Mouse (Mus musculus) cerebellum, adult 11-12 months (tissue): ENCODE data around the gene Lsm5.

Experiments used
- DNase-seq: peaks from one replicate; pipeline ENCODE4 v3.0.0; 2022

The Lsm5 gene

DNA sequence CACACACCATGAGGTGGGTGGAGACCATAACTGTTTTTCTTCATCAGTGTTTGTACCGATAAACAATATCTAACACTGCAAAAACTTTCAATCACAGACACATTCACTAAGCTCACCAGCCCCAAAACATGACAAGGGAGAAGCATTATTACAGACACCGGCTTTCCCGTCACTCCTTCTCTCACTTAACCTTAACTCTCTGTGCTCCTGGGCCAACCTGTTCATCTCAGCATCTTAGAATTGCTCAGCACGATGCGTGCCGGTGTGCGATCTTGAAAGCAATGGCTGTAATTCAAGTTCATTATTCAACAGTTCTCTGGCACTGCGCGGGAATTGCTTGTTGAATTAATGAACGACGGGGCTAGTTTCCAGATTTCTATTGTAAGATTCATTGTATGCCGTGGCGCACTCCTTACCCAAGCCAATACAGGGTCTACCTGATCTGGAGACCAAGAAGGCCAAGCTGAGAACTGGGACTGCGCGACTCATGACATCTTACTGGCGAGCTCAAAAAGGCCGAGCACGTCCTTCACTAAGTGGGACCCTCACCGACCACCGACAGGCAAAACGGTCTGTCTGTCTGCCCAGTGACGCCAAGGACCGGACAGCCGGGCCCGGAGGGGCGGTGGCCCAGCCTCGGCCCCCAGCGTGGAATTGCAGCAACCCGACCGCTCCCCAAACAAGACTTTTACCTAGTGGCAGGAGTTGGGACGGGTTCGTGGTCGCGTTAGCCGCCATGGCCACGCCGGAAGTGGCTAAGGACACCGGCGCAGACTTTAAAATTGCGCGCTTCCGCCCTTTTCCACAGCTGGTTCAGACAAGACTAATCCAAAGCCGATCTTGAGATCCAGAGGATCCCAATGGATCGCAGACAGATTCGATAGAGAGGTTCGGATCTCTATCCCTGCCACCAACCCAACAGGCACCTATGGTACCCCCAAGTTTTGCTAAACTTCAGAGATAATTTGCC is at the start of gene Lsm5:
Gene Lsm5 (minus strand): TSS at position 780 of the 970 bp plus-strand sequence.
- DNase-seq: peak; percentile 80

DNA sequence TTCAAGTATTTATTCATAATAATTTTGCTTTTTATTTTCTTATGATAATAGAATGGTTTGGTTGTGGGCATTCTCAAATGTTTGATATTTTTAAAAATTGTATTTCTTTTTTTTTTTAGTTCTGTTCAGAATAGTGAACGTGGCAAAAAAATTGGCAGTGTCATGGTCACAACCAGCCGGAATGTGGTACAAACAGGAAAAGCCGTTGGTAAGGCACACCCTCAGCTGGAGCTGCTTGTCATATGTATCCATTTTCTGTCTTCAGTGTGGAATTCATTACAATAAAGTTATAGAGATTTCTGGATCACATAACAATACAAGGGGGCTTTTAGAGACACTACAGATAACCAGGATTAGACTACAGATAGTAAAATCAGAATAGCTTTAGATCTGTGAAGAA is 49.2 kb upstream of the Lsm5 start:
- DNase-seq: no peak

DNA sequence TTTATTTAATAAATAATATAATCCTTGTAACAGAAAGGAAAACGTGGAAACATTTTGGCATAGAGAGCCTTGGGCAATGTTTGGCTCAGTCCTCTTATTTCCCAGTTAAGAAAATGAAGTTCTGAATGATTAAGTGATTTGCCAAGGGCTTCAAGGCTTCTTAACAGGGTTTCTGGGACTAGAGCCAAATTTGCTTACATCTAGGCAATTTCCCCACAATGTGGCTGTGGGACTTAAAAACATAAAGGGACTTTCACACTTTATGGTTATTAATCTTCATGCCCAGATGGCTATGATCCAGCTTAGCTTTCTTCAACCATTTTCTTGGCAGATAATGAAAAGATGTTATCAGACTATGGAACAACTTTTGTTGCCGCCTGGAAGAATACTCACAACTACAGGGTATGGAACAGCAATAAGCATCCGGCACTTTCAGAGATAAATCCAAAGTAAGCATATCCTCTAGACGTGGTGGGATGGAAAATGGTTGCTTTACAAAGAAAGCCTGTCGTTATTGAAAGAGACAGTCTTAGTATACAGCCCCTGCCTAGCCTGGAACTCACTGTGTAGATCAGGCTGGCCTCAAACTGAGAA is 41.5 kb upstream of the Lsm5 start:
- no peak for DNase-seq

DNA sequence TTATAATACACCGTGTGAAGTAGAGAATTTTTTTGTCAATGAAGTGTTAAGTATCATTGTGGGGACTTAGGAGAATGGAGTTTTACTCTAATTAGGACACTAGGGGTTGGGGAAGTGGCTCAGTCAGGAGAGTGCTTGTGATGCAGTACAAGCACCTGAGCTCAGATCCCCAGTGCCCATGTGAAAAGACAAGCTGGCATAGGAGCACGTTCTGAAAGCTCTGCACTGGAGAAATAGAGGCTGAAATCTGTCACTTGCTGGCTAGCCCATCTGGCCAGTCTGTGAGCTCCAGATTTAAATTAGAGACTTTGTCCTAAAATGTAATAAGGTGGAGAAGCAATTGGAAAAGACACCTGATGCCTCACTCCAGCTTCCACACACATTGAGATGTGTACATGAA is 28.0 kb upstream of the Lsm5 start:
- DNase-seq: no peak

DNA sequence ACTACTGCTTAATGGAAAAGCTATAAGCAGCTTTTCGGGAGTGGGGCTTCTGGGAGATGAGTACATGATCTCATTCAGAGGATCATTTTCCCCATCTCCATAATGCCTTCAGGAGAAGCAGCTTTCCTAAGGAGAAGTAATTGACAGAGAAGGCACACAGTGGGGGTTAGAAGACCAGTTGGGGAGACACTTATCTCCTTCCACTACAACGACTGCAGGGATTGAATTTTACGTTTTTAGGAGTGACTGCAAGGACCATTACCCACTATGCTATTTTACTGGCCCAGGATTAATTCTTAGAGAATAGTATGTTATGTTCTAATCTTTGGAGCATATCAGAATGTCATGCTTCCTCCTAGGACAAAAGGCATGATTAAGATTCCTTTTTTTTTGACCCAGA is 16.4 kb upstream of the Lsm5 start:
- no peak for DNase-seq

DNA sequence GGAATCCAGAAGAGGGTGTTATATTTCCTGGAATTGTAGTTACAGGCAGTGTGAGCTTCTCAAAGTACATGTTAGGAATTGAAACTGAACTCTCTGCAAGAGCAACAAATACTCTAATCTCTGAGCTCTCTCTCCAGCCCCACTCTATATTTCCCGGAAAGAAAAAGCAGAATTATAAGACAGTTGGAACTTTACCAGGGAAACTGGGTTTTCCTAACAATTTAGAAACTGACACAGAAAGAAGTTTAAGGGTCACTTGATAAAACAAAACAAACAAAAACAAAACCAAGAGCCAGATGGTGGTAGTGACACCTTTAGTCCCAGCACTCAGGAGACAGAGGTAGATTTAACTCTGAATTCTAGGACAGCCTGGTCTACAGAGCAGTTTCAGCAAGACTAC is 14.6 kb upstream of the Lsm5 start:
- no peak for DNase-seq

DNA sequence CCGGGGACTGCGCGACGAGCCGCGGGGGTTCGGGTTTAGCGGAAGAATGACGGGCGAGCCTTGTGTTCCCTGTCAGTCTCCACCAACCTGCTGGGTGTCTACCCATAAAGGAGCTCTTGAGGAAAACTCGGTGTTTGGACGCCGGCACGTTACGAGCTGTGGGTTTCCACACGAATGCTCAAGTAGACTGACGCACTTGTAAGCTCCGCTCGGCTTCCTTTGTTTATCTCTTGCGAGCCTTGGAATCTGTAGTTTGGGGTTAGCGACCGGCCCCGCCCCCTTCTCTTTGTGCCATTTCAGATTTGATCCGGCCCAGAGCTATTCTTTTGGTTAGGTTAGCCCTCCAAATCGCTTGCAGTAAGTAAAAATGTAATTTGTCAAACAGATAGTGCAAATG is 10.8 kb upstream of the Lsm5 start:
- no peak for DNase-seq

DNA sequence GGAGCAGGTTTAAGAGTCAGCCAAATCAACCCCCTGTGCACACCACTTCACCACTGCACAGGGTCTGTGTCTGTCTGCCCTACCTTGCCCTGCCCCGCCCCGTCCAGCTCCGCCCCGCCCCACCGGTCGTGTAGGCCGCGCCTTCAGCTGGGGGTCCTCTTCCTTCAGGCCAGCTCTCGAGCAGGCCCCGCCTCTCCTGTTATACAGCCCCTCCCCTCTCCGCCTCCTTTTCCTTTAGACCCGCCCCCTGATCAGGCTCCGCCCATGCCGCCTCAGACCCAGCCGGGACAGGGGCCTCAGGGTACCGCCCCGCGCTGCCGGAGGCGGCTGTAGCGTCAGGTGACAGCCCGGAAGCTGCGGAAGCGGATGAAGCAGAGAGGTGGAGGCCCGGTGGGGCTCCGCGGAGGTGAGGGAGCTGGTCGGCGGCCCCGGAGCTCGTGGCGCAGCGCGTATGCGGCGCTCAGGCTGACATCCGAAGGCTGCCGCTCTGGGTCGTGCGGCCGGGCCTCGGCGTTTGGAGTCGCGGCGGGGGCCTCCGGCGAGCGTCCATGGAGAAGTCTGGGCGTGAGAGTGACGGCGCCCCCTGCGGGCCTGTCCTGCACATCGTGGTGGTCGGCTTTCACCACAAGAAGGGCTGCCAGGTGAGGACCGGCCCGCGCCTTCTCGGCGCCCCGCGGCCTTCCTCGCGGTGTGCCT is 10.2 kb upstream of the Lsm5 start, which contains the start of gene Avl9:
Gene Avl9 (plus strand): TSS at position 326 of the 696 bp plus-strand sequence.
- peak; percentile 98 for DNase-seq

DNA sequence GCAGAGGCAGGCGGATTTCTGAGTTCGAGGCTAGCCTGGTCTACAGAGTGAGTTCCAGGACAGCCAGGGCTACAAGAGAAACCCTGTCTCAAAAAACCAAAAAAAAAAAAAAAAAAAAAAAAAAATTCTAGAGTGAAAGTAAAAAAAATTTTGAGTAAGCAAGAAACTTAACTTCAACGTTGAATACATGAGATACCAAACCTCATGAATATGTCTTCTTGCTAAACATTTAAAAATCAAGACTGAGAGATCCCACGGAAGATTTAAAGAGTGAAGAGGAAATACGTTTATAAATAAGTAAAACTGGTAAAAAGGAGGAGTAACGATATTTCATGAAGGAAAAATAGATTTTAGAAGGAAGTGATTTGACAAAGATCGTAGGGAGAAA is 9.7 kb upstream of the Lsm5 start:
- no peak for DNase-seq

DNA sequence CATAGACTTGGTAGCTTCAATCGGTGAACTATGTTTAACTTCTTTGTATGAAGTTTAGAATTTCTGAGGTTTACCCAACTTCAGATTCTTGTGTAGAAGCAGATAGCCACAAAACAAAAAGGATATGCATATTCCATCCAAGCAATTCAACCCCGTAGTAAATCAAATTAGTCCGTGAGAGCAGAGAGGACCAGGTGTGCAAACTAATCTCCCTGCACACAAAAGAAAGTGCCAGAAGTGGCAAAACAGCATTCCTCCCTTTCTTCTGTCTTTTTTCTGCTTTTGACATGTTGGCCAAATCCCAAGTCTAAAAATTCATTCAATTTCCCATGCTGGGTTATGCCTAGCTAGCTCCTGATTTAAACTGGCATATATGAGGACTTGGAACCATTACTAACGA is 12.1 kb downstream of the Lsm5 start:
- DNase-seq: no peak

DNA sequence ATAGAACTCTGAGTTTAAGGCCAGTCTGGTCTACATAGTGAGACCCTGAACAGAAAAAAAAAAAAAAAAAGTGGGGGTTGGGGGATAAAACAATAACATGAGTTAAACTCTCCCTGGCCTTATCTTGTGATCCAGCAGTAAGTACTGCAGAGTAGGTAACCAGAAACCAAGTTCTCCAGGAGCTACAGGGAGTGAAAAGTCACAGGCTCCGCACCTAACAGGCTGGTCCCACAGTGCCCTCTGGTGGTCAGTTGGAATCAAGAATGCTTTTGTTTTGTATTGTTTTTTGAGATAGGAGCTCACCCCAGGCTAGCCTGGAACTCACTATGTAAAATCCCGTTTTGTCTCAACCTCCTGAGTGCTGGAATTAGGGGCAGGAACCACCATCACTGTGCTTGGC is 13.3 kb downstream of the Lsm5 start:
- DNase-seq: peak; percentile 10

DNA sequence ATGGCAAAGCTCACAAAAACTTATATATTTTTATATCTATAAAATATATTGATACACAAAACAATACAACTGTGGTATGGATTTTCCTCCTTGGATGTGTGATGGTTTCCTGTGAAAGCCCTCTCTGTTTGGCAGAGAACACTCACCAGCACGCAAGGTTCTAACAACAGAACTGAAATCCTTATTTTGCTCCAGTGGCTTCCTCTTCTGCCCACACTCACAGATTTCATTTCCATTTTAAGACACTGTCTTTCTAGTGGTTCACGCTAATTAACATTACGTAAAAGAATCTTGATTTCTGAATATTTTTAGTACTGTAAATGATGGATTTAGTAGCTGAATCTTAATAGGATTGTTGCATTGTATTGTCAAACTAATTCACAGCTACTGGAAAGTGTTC is 16.3 kb downstream of the Lsm5 start:
- DNase-seq: no peak

DNA sequence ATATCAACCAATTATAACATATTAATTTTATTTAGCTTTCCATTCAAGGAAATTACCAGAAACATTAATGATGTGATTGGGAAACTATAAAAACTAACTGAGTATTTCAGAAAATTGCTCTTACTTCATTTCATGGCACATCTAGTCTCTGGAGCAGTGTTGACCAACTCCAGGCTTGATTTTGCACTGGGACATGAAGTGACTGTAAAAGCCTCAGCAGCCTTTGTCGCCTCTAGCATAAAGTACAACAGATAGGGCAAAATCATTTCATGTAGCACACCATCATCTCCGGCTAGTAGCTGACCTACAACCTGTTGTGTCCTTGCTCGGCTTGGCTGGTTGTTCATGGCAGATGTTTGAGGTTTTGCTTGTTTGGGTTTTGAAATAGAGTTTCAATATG is 40.1 kb downstream of the Lsm5 start:
- no peak for DNase-seq

DNA sequence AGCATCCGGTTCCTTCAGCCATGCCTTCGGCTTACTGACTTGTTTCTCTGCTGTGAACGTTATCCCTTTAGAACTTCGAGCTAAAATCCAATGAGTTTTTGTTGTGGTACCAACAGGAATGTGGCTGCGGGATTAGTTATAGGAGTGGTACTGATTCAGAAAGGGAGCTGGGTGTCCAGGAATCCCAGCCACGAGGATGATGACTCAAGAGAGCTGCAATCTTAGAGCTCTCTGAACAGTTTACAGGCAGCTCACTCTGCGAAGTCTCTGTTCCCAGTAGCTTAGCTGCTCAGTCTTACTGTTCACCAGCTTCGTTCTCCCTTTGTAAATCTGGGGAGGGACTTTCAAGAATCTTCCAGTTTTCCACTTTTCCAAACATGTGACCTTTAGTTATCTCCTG is 49.1 kb downstream of the Lsm5 start:
- no peak for DNase-seq

DNA sequence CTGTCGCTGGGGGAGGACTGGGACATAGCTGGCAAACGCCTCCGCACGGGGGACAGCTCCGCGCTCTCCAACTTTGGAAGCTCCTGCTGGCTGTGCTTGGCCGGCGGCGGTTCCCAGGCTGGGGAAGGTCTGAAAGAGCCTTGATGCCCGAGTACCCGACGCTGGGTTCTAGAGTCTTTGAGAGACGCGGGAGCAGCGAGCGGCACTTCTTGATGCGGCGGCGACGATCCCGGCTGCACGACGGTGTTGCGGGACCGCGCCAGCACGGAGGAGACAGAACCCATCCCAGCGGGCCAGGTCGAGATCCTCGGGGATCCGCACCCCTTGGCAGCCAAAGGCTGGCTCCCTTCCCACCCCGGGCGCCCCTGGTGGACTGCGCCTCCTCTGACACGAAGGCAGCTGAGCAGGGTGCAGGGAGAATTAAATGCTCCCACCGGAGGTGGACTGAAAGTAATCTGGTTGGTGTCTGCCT is 52.4 kb downstream of the Lsm5 start:
- DNase-seq: no peak
